Mouse (Mus musculus) macrophage (primary cell): ENCODE results near the gene Stam2. TPM values are rescaled to one million over a fixed set of nuclear protein-coding genes. Genes with fewer than 3 reads are reported as not detected.

Experiments used
- H3K27ac ChIP-seq: fragments of 350-480 bp; formaldehyde crosslinking; 2 replicates; pipeline ENCODE4 v1.9.0; 2021
- H3K36me3 ChIP-seq: fragments of 350-480 bp; formaldehyde crosslinking; 2 replicates; pipeline ENCODE4 v1.9.0; 2021; ENCODE audit errors: inconsistent target
- H3K4me3 ChIP-seq: fragments of 350-480 bp; formaldehyde crosslinking; 2 replicates; pipeline ENCODE4 v1.9.0; 2021; ENCODE audit errors: inconsistent target
- H3K79me2 ChIP-seq: fragments of 350-480 bp; formaldehyde crosslinking; 2 replicates; pipeline ENCODE4 v1.9.0; 2021; ENCODE audit errors: inconsistent target
- WGBS: methylation state at CpG from one replicate; pipeline ENCODE4 v1.1.7; 2026; ENCODE audit warnings: inconsistent platforms; ENCODE audit not compliant: missing documents; 5-methylcytosine and 5-hydroxymethylcytosine counted together
- polyA plus RNA-seq: library from polyadenylated mRNA; stranded (reverse); fragments of 250-400 nt; gene quantifications from 3 replicates; pipeline ENCODE4 v1.2.4, GENCODE M21; 2018; ENCODE audit warnings: inconsistent platforms
- total RNA-seq, 78 experiments: library from RNA; depleted of rRNA; stranded (reverse); fragments of 250-400 nt; gene quantifications; 1 replicate in 9 of 78; 2 replicates in 24 of 78; 3 replicates in 43 of 78; 4 replicates in 2 of 78; pipeline ENCODE4 v1.2.4; 2018; ENCODE audit warnings: inconsistent platforms in 56 of 78

The Stam2 gene
- total RNA-seq (2018; cell fraction: chromatin; rRNA removed), result 100 to 1,000 TPM in 6 of 26 experiments, 10 to 100 TPM in 20; 59.7 to 139 (median 88.7) TPM
- 10 to 100 TPM; 30.7 to 51.6 (median 38.9) TPM for total RNA-seq (2018; cell fraction: cytosol; rRNA removed)
- 10 to 100 TPM; 38.3 to 78.1 (median 56.0) TPM for total RNA-seq (2018; cell fraction: nucleus; rRNA removed)
- 21.2 to 35.6 TPM (median 27.3 TPM) in 3 replicates for polyA plus RNA-seq

DNA sequence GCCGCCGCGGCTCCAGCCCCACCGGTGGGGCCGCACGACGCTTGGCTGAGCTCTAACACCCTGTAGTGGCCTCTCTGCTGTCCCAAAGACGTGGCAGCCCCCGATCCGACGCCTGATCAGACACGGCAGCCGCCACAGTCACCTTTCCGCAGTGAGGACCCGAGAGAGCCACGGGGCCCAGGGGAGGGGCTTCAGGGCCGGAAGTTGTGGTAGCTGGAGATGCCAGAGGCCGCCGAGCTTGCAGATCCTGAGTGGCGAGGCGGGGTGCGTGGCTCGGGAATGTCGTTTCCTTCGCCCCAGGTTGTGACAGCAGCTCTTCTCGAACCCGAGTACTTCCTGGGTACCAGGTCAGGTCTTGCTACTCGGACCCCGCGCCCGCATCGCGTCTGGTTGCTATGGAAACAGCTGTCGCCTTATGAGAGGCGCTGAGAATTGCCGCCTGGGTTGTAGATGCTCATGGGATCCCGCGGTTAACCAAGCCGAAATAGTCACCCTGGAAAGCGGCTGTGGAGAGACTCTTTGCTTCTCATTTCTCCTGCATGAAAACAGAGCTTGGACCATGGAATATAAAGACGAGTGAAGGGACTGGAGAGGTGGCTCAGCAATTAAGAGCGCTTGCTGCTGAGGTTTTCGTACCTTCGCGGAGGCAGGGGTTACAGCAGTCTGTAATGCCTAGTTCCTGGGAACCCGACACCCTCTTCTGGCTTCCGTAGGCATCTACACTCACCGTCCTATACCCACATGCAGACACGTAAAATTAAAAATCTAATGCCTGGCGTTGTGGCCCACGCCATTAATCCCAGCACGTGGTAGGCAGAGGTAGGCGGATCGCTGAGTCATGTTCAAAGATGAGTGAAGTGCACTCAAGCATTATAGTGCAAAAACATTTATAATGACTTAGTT is at the start of gene Stam2:
Gene Stam2 (minus strand): TSS at position 26 of the 903 bp plus-strand sequence.
- WGBS, result 11% methylated on average over 49 of the region's 54 CpGs
- peak within 1 kb of the TSS; percentile 70 for H3K27ac ChIP-seq
- peak within 1 kb of the TSS; percentile 60 for H3K4me3 ChIP-seq
- H3K79me2 ChIP-seq, result peaks cover 42% of the 10 kb centered on the region
- H3K36me3 ChIP-seq, result 0 out of 2 replicates have a peak, but pooled peaks cover 5% of the 10 kb centered on the region

DNA sequence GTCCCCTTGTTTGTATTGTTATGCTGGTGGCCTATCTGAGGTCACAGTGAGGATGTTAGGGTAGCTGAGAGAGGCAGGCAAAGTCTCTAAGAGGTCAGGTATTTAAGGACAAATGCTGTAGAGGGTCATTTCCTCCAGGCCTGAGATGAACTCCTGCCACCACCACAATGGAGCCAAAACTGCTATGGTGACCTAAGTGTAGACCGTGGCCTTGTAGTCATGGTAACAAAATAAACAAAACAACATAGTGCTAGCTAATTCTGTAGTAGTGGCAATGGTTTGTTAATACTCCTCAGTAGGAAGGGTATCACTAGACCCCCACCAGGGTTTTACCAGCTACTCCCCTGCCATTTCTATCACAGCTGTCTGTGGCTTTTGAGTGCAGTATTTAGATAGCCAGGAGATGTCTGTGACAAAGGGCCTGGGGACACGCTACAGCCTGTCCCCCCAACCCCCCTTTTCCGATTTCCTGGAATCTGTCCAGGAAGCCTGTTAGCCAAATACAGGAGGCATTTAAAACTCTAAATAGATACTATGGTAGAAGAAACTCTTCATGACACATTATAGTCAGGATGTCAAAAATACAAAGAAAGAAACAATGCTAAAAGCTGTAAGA is 43.1 kb upstream of the Stam2 start:
- no peak overlapping the region for H3K27ac ChIP-seq
- WGBS, result 89% methylated on average over 3 of the region's 3 CpGs
- no peaks in the 10 kb centered on the region for H3K79me2 ChIP-seq
- H3K36me3 ChIP-seq, result no peaks in the 10 kb centered on the region
- H3K4me3 ChIP-seq, result no peak overlapping the region

GRCm38 (mm10) chr2:52779987-52780386 is 37.9 kb upstream of the Stam2 start:
- Histone ChIP-seq H3K79me2 (no peaks in the 10 kb centered on the region), H3K4me3 (no peak overlapping the region), H3K27ac (no peak overlapping the region), H3K36me3 (no peaks in the 10 kb centered on the region)
- WGBS, result 94% methylated on average over 10 of the region's 10 CpGs

DNA sequence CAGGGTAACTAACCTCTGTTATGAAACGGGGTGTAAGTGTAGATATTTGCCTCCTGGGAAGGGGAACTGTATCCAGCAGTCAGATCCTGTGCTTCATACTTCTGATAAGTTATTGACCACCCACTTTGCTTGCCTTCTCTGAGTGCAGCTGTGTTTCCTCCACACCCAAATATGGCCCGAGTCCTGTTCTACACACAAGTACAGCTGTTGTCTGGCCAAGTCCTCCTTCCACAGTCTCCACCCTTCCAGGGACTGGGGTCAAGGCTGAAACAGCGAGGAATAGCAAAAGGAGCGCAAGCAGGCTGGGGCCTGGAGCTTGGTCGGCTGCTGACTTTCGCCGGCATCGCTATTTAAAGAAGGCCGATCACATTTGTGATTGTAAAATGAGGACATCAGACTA is 37.3 kb upstream of the Stam2 start:
- Histone ChIP-seq H3K36me3 (no peaks in the 10 kb centered on the region), H3K79me2 (no peaks in the 10 kb centered on the region), H3K4me3 (no peak overlapping the region), H3K27ac (no peak overlapping the region)
- 94% methylated on average over 9 of the region's 9 CpGs for WGBS

DNA sequence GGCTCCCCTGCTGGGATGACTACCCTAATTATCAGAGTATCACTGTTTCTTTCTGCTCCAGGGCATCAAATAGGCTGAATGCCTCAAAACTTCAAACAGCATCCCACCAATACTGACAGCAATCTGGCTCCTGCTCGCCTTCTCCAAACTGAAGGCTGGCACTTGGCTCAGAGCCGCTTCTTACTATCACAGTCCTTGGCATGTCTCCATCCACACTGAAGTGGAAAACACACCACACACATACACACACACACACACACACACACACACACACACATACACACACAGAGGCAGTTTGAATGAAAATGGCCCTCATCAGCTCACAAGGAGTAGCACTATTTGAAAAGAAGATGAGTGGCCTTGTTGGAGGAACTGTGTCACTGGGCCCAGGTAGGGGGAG is 35.8 kb upstream of the Stam2 start:
- Histone ChIP-seq H3K36me3 (no peaks in the 10 kb centered on the region), H3K4me3 (no peak overlapping the region), H3K79me2 (no peaks in the 10 kb centered on the region), H3K27ac (no peak overlapping the region)
- WGBS, result 100% methylated on average over 2 of the region's 2 CpGs

- 78% methylated on average over 1 of the region's 1 CpGs for WGBS
- no peaks in the 10 kb centered on the region for H3K79me2 ChIP-seq
These were observed 32.3 kb upstream of the Stam2 start for GRCm38 (mm10) chr2:52774373-52774772.

DNA sequence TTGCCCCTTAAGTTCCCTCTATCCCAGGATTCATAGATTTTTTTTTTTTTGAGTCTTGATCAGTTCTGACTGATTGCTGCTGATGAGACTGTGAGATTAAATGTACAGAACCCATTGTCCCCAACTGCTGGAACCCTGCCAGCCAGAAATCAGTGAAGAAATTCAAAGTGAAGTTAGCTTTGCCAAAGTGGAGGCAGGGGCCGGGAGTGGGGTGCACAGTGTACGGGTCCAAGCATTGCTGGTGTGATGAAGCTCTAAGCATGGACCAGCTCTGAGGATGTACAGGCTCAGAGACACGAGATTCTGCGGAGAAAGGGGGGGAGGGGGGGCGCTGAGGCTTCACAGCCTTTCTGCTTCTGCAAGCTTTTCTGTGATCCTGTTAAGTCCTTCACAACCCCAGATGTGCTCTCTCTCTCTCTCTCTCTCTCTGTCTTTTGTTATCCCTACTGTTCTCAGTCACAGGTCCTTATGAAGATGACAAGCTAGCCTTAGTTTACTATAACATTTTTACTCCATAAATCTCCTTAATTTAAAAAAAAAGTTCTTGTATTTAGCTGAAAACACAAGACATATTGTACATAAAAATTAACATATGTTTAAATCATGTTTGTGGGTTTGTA is 30.8 kb upstream of the Stam2 start:
- 90% methylated on average over 5 of the region's 5 CpGs for WGBS
- Histone ChIP-seq H3K79me2 (no peaks in the 10 kb centered on the region), H3K36me3 (no peaks in the 10 kb centered on the region), H3K27ac (no peak overlapping the region), H3K4me3 (no peak overlapping the region)

More at GRCm38 (mm10) chr2:52774373-52774772, 32.3 kb upstream of the Stam2 start:
- Histone ChIP-seq H3K27ac (no peak overlapping the region), H3K36me3 (no peaks in the 10 kb centered on the region), H3K4me3 (no peak overlapping the region)

DNA sequence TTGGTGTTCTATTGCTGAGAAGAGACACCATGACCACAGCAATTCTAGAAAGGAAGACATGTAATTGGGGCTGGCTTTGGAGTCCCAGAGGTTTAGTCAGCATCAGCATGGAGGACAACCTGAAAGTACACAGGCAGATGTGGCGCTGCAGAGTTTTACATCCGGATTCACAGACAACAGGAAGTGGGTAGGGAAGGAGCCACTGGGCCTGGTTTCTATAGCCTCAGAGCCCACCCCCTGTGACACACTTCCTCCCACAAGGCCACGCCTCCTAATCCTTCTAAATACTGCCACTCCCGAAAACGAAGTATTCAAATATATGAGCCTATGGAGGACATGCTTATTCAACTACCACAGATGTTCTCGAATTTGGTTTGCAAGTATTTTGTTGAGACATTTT is 23.0 kb upstream of the Stam2 start:
- Histone ChIP-seq H3K27ac (no peak overlapping the region), H3K79me2 (no peaks in the 10 kb centered on the region), H3K4me3 (no peak overlapping the region), H3K36me3 (no peaks in the 10 kb centered on the region)
- WGBS, result 88% methylated on average over 6 of the region's 6 CpGs

DNA sequence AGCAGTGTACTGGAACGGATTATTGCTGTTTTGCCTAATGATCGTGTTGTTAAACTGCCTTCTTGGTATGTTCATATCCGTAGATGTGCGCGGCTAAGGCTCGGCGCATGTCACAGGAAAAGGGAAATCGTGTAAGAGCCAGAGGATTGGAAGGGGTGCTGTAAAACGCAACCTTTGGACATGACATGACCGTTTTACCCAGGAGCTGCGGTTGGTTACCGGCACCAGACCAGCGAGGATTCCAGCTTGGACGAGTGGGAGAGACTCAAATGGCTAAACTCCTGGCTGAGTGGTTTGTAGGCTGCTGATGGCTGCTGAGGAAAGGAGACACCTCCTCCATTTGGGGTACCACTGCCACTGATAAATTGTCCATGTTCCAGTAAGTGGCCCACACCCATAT is 21.8 kb upstream of the Stam2 start:
- H3K36me3 ChIP-seq, result no peaks in the 10 kb centered on the region
- no peak overlapping the region for H3K4me3 ChIP-seq
- WGBS, result 92% methylated on average over 14 of the region's 14 CpGs
- H3K27ac ChIP-seq, result no peak overlapping the region
- H3K79me2 ChIP-seq, result no peaks in the 10 kb centered on the region

DNA sequence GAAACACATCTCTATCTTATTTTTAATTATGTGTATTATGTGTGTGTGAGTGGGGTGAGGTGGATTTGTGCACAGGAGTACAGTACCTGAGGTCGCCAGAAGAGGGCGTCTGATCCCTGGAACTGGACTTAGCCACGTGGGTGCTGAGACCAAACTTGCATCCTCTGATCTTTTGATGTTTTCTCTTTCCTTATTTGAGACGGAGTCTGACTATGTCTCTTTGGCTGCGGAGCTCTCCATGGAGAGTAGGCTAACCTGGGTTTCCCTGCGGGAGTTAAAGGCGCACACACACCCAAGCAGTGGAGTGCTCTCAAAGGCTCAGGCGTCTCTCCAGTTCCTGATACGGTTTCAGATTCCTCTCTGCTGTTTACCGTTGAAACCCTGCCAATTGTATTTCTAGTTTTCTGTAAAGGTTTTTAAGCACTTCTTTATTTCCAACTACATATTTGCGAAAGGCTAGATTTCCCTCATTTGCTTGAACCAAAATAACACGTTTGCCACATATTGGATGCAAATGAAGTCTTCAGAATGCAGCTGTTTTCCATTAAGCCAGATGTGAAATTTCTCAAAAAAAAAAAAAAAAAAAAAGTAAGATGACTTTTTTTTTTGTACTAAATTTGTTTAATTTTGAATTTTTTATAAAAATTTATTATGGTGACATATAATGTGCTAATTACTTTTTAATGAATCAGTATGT is 21.1 kb upstream of the Stam2 start:
- Histone ChIP-seq H3K79me2 (no peaks in the 10 kb centered on the region), H3K4me3 (peak overlapping the region; percentile 2; the same call in 1 of the 2 replicates), H3K36me3 (no peaks in the 10 kb centered on the region), H3K27ac (no peak overlapping the region)
- WGBS, result 5% methylated on average over 12 of the region's 12 CpGs

GRCm38 (mm10) chr2:52762529-52762928 is 20.4 kb upstream of the Stam2 start:
- 5% methylated on average over 7 of the region's 7 CpGs for WGBS
- no peaks in the 10 kb centered on the region for H3K36me3 ChIP-seq
- H3K4me3 ChIP-seq, result no peak overlapping the region
- H3K79me2 ChIP-seq, result no peaks in the 10 kb centered on the region
- H3K27ac ChIP-seq, result no peak overlapping the region

- Histone ChIP-seq H3K36me3 (no peaks in the 10 kb centered on the region), H3K27ac (no peak overlapping the region), H3K79me2 (no peaks in the 10 kb centered on the region), H3K4me3 (no peak overlapping the region)
- WGBS, result 28% methylated on average over 10 of the region's 10 CpGs
These were observed 16.5 kb upstream of the Stam2 start for GRCm38 (mm10) chr2:52758627-52759026.

GRCm38 (mm10) chr2:52756691-52757090 is 14.6 kb upstream of the Stam2 start:
- no peak overlapping the region for H3K4me3 ChIP-seq
- WGBS, result 5% methylated on average over 3 of the region's 3 CpGs
- H3K36me3 ChIP-seq, result no peaks in the 10 kb centered on the region
- H3K27ac ChIP-seq, result no peak overlapping the region
- no peaks in the 10 kb centered on the region for H3K79me2 ChIP-seq
